Mouse (Mus musculus) C2C12 (cell line): Measurements from ENCODE around the gene Ndufb4. TPM values are rescaled to one million over a fixed set of nuclear protein-coding genes. Genes with fewer than 3 reads are reported as not detected.
"Not testable (repeated sequence)": the region's sequence is repeated elsewhere in the genome, so short reads cannot be mapped to it uniquely, and the experiment has no call there.

Experiments
- H3K27me3 ChIP-seq: one replicate; pipeline ENCODE4 v1.6.1; 2011; ENCODE audit not compliant: control insufficient read depth, insufficient read depth, insufficient read length
- H3K36me3 ChIP-seq: one replicate; pipeline ENCODE4 v1.6.1; 2011; ENCODE audit not compliant: control insufficient read depth, insufficient read depth
- H3K4me3 ChIP-seq: one replicate; pipeline ENCODE4 v1.5.1; 2011; ENCODE audit warnings: mild to moderate bottlenecking, control low read depth; ENCODE audit not compliant: poor library complexity, insufficient read depth, severe bottlenecking
- H3K79me2 ChIP-seq: one replicate; pipeline ENCODE4 v1.6.1; 2011; ENCODE audit not compliant: control insufficient read depth, insufficient read depth
- H3K79me3 ChIP-seq: one replicate; pipeline ENCODE4 v1.6.1; 2011; ENCODE audit warnings: low read depth, control low read depth
- H3ac ChIP-seq: one replicate; pipeline ENCODE3; 2011; ENCODE audit warnings: low read depth; ENCODE audit not compliant: control insufficient read depth, insufficient read length
- CEBPB ChIP-seq: IDR thresholded peaks from one replicate; pipeline ENCODE4 v1.6.1; 2011; ENCODE audit warnings: low read depth, mild to moderate bottlenecking, control low read depth, moderate library complexity
- CTCF ChIP-seq: IDR thresholded peaks from one replicate; pipeline ENCODE4 v1.5.1; 2011; ENCODE audit not compliant: control insufficient read depth, insufficient read depth, insufficient read length
- FOSL1 ChIP-seq: IDR thresholded peaks from one replicate; pipeline ENCODE4 v1.8.0; 2011; ENCODE audit warnings: mild to moderate bottlenecking, low read length; ENCODE audit not compliant: poor library complexity, insufficient read depth, severe bottlenecking
- MAX ChIP-seq: IDR thresholded peaks from one replicate; pipeline ENCODE4 v1.6.1; 2011; ENCODE audit warnings: mild to moderate bottlenecking, control low read depth
- MYOD1 ChIP-seq: IDR thresholded peaks from one replicate; pipeline ENCODE4 v1.6.1; 2011; ENCODE audit warnings: low read depth; ENCODE audit not compliant: control insufficient read depth, insufficient read length
- MYOG ChIP-seq: IDR thresholded peaks from one replicate; pipeline ENCODE4 v1.6.1; 2011; ENCODE audit not compliant: control insufficient read depth, insufficient read length; ENCODE audit errors: extremely low read depth
- USF1 ChIP-seq: IDR thresholded peaks from one replicate; pipeline ENCODE4 v1.6.1; 2011; ENCODE audit warnings: low read depth, mild to moderate bottlenecking, control low read depth, moderate library complexity
- long read RNA-seq, 2 experiments: library from polyadenylated mRNA; unstranded; transcript quantifications; one replicate each; pipeline ENCODE4 v2.0.0; 2019 to 2020
- polyA plus RNA-seq: library from polyadenylated mRNA; unstranded; fragments of >200 nt; fragmentation: generic; extraction: Trizol; gene quantifications from one replicate; pipeline ENCODE4 v1.2.1, GENCODE M21; 2012; ENCODE audit warnings: missing spikeins

Gene Ndufb4
- polyA plus RNA-seq: 68.5 TPM
- long read RNA-seq, experiment 1, transcript Ndufb4-201 (3 exons, 971 nt): major isoform, 156 of 160 reads
- long read RNA-seq, experiment 1, partial matches to known transcripts: 0 of 160 reads
- long read RNA-seq, experiment 1, other reads (novel, unspliced or antisense): 4 of 160 reads
- long read RNA-seq, experiment 2, transcript Ndufb4-201 (3 exons, 971 nt): major isoform, 9 of 10 reads
- long read RNA-seq, experiment 2, partial matches to known transcripts: 1 of 10 reads
- long read RNA-seq, experiment 2, other reads (novel, unspliced or antisense): 0 of 10 reads

DNA sequence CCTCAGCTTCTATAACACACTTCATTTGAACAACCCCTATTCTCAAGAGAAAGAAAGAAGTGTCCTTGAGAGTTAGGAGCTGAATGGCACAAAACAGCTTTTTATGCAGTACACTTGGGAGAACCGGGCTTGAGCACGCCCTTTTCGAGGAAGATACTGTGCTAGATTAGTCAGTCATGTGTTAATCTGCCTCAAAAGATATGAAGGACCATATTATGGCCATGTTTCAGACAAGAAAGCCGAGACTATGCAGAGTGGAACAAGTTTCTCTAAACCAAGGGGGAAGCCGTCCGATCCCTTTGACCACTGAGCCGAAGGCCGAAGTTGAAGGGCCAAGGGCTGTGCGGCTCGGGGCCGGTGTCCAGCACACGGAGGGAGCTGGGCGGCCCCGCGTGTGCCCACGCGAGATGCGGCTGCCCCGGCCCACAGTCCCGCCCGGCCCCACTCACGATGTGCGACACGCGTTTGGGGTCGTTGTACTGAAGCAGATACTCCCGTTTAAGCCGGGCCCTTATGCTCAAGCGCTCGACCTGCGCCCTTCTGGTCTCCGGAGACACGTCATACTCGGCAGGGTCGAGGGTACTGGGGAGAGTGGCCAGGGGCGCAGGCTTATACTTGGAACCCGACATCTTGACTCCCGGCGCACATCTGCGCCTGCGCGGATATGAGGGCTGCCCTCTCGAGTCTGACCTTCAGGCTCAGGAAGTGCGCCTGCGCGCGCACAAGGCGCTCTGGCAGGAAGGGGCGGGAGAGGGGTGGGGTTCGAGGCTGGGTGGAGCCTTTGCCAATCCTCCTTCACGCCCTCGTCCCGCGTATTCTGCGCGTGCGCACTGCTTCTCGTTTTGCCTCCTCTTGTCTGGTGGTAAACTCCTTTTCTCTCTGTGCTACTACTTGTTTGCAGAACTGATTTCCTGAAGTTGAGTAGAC lies at the start of gene Ndufb4:
Gene Ndufb4 (minus strand): TSS at position 723 of the 927 bp plus-strand sequence.
- TF ChIP-seq CEBPB (no peak), CTCF (no peak), USF1 (no peak), MAX (no peak), FOSL1 (no peak), MYOD1 (no peak), MYOG (no peak)
- peaks cover 49% of the 10 kb centered on the region for H3K79me2 ChIP-seq
- peak within 1 kb of the TSS; percentile 69 for H3K4me3 ChIP-seq
- H3K27me3 ChIP-seq: no peaks in the 10 kb centered on the region
- no peaks in the 10 kb centered on the region for H3K36me3 ChIP-seq
- peaks cover 28% of the 10 kb centered on the region for H3K79me3 ChIP-seq
- peak within 1 kb of the TSS; percentile 88 for H3ac ChIP-seq

GRCm38 (mm10) chr16:37703884-37704283 lies 49.6 kb upstream of the Ndufb4 start:
- H3K36me3 ChIP-seq: no peaks in the 10 kb centered on the region

DNA sequence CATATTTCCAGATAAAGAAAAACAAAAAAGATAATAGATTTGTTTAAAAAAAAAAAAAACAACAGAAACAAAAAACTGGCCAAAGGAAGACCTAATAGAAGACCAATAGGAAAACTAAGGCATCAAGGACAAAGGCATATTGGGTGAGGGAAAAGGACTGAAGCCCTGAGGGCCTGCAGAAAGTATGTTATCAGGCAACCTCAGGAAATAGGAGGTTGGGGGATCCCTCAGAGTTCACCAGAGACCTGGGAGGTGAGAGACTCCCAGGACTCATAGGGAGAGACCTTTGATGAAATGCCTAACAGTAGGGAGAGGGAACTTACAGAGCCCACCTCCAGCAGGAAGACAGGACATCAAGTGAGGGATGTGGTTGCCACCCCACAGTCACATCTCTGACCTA lies 45.8 kb upstream of the Ndufb4 start:
- H3ac ChIP-seq, H3K4me3 ChIP-seq, H3K79me3 ChIP-seq, H3K79me2 ChIP-seq, H3K36me3 ChIP-seq, H3K27me3 ChIP-seq: not testable (repeated sequence)

More at GRCm38 (mm10) chr16:37703884-37704283, 49.6 kb upstream of the Ndufb4 start:
- no peaks in the 10 kb centered on the region for H3K79me2 ChIP-seq
- H3ac ChIP-seq: no peak overlapping the region
- no peak overlapping the region for H3K4me3 ChIP-seq
- no peaks in the 10 kb centered on the region for H3K79me3 ChIP-seq
- no peaks in the 10 kb centered on the region for H3K27me3 ChIP-seq
- TF ChIP-seq USF1 (no peak), MYOD1 (no peak), MYOG (no peak), CEBPB (no peak), FOSL1 (no peak), CTCF (no peak), MAX (no peak)

GRCm38 (mm10) chr16:37698767-37699166 lies 44.5 kb upstream of the Ndufb4 start:
- Histone ChIP-seq H3ac (no peak overlapping the region), H3K4me3 (no peak overlapping the region), H3K79me3 (no peaks in the 10 kb centered on the region), H3K79me2 (no peaks in the 10 kb centered on the region), H3K36me3 (no peaks in the 10 kb centered on the region), H3K27me3 (no peaks in the 10 kb centered on the region)
- TF ChIP-seq MAX (no peak), USF1 (no peak), FOSL1 (no peak), CTCF (no peak), MYOD1 (no peak), MYOG (no peak), CEBPB (no peak)

- Histone ChIP-seq H3K4me3 (no peak overlapping the region), H3K79me3 (no peaks in the 10 kb centered on the region), H3ac (no peak overlapping the region), H3K79me2 (no peaks in the 10 kb centered on the region), H3K36me3 (no peaks in the 10 kb centered on the region), H3K27me3 (no peaks in the 10 kb centered on the region)
- no peak for TF ChIP-seq CTCF
- TF ChIP-seq MAX: no peak
- TF ChIP-seq MYOG: no peak
- no peak for TF ChIP-seq CEBPB
- no peak for TF ChIP-seq FOSL1
- no peak for TF ChIP-seq USF1
- TF ChIP-seq MYOD1: no peak
Observed at GRCm38 (mm10) chr16:37697271-37697670, 43.0 kb upstream of the Ndufb4 start.
